Mouse (Mus musculus): ENCODE results near the gene Dbh. TPM values are rescaled to one million over a fixed set of nuclear protein-coding genes. Genes with fewer than 3 reads are reported as not detected.

Gene Dbh
- polyA plus RNA-seq, 1 experiment from 2014 or later: 2.4 TPM

DNA sequence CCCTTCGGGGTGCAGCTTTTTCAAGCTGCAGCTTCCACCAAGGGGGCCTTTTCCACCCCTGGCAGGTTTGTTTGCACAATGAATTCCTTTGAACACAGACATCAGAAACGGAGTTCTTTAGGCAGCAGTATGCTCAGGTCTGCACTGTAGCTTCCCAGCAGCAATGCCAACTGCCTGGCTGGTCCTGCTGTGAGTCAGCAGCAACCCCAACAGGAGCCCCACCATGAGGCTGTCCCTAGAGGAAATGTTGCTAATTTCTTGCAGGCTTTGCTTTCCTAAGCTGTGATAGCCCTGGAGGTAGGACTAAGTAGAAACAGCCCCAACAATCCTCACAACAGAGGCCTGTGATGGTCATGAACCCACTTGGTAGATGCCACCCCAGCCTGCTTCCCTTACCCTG lies 2.0 kb downstream of the Dbh start:
- WGBS: 7% methylated on average over 2 of the region's 2 CpGs
- Histone ChIP-seq H3K36me3 (no peaks in the 10 kb centered on the region), H3K4me3 (no peak overlapping the region), H3K4me2 (no peak overlapping the region), H3K27ac (peak overlapping the region; percentile 63), H3K27me3 (no peaks in the 10 kb centered on the region), H3K9me3 (no peaks in the 10 kb centered on the region), H3K9ac (no peak overlapping the region), H3K4me1 (peaks cover 15% of the 10 kb centered on the region)
- no peak for ATAC-seq (ENCODE audit: borderline replicate concordance, extremely low read depth, low FRiP score, low TSS enrichment)

DNA sequence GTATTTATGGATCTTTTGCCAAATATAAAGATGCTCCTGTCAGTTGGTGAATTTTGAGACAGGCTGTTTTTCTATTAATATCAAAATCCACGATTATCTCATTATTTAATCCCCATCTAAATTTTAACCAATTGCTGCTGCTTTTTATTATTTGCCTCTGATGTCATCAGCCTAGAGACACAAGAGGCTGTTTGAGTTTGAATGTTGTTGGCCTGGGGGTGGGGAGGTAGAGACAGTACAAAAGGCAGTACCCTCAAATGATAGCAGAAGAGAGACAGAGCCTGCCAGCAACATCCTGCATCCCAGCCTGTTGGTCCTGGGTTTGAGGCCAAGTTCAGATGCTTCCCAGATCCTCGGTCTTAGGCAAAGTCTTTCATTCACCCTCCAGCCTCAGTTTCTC lies 9.2 kb downstream of the Dbh start:
- ATAC-seq (ENCODE audit: borderline replicate concordance, extremely low read depth, low FRiP score, low TSS enrichment): no peak
- WGBS: 65% methylated on average over 2 of the region's 2 CpGs

DNA sequence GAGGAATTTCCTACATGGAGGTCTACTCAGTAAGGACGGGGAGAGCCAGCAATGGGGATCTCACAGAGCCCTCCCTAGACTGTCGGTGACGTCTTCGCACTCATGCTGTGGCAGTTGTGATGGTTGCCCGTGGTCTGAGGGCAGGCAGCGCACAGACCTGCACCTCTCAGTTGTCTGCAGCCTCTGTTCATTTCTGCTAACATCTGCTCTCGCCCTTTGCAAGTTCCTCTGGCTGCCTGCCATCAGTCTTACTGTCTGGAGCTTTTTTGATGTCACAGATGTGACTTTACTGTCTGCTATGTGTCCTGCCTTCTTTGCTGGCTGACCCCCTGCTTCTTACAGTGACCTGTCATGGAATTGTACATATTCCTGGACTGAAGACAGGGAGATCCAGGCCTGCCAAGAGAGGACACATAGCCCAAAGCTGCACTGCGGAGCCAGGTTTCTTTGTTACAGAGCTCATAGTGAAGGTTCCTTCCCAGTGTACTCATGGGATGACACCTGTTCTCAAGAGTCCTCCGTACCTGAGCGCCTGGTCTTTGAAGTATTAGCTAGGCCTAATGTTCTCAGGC lies 10.7 kb downstream of the Dbh start:
- 0 out of 2 replicates have a peak, but pooled peaks cover 6% of the 10 kb centered on the region for H3K27me3 ChIP-seq
- H3K4me2 ChIP-seq: no peak overlapping the region
- ATAC-seq (ENCODE audit: borderline replicate concordance, extremely low read depth, low FRiP score, low TSS enrichment): peak; percentile 11; the same call in 1 of the 2 replicates
- no peak overlapping the region for H3K4me3 ChIP-seq
- no peak overlapping the region for H3K9ac ChIP-seq
- 50% methylated on average over 10 of the region's 10 CpGs for WGBS
- H3K4me1 ChIP-seq: peaks cover 9% of the 10 kb centered on the region
- no peak overlapping the region for H3K27ac ChIP-seq
- no peaks in the 10 kb centered on the region for H3K36me3 ChIP-seq
- no peaks in the 10 kb centered on the region for H3K9me3 ChIP-seq

More for the DNA sequence above, 9.2 kb downstream of the Dbh start:
- H3K27me3 ChIP-seq: 0 out of 2 replicates have a peak, but pooled peaks cover 6% of the 10 kb centered on the region
- peaks cover 7% of the 10 kb centered on the region for H3K4me1 ChIP-seq
- H3K4me3 ChIP-seq: no peak overlapping the region
- no peaks in the 10 kb centered on the region for H3K9me3 ChIP-seq
- no peak overlapping the region for H3K9ac ChIP-seq
- no peaks in the 10 kb centered on the region for H3K36me3 ChIP-seq
- H3K27ac ChIP-seq: no peak overlapping the region
- H3K4me2 ChIP-seq: no peak overlapping the region

DNA sequence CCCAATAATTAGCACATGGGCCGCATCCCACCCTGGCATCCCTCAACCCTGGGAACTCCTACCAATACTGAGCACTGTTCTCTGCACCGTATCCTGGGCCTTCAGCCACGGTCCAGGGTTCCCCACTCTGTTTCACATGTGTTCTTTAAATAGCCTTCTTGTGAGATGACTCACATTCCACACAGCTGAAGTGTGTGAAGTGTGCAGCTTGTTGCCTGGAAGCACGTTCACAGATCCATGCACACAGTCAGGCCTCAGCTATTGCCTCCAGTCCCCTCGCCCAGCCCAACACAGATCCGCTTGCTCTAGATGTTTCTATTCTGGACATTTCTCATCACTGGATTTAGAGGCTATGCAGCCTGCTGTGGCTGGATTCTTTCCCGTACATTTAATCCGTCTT lies 14.1 kb downstream of the Dbh start:
- no peak overlapping the region for H3K27ac ChIP-seq
- WGBS: 55% methylated on average over 8 of the region's 8 CpGs
- no peak for ATAC-seq (ENCODE audit: borderline replicate concordance, extremely low read depth, low FRiP score, low TSS enrichment)
- H3K4me3 ChIP-seq: no peak overlapping the region
- H3K4me2 ChIP-seq: no peak overlapping the region
- no peaks in the 10 kb centered on the region for H3K9me3 ChIP-seq
- no peaks in the 10 kb centered on the region for H3K36me3 ChIP-seq
- no peak overlapping the region for H3K9ac ChIP-seq
- H3K4me1 ChIP-seq: peaks cover 32% of the 10 kb centered on the region
- 0 out of 2 replicates have a peak, but pooled peaks cover 6% of the 10 kb centered on the region for H3K27me3 ChIP-seq

DNA sequence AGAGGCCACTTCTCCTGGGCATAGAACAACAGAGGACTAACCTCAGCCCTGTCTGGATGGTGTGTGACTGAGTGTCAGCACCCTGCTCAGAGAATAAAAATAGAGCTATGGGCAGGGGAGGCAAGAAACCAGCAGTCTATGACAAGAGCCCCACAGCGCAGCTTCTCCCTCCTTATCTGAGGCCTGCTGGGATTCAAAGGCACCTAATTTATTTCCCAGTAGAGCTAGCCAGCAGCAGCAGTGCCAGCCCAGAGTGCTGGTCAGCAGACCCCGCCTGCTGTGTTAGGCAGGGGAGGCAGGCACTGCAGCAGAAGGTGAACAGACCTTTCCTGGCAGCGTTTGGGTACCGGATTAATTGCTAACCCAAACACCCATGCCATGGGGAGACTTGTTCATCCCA lies 16.9 kb downstream of the Dbh start:
- no peaks in the 10 kb centered on the region for H3K9me3 ChIP-seq
- no peaks in the 10 kb centered on the region for H3K36me3 ChIP-seq
- peak overlapping the region; percentile 16; the same call in 1 of the 2 replicates for H3K27ac ChIP-seq
- no peak overlapping the region for H3K9ac ChIP-seq
- H3K4me2 ChIP-seq: no peak overlapping the region
- H3K27me3 ChIP-seq: 0 out of 2 replicates have a peak, but pooled peaks cover 6% of the 10 kb centered on the region
- peak; percentile 64; the same call in 1 of the 2 replicates for ATAC-seq (ENCODE audit: borderline replicate concordance, extremely low read depth, low FRiP score, low TSS enrichment)
- 29% methylated on average over 4 of the region's 4 CpGs for WGBS
- peaks cover 32% of the 10 kb centered on the region for H3K4me1 ChIP-seq
- no peak overlapping the region for H3K4me3 ChIP-seq

DNA sequence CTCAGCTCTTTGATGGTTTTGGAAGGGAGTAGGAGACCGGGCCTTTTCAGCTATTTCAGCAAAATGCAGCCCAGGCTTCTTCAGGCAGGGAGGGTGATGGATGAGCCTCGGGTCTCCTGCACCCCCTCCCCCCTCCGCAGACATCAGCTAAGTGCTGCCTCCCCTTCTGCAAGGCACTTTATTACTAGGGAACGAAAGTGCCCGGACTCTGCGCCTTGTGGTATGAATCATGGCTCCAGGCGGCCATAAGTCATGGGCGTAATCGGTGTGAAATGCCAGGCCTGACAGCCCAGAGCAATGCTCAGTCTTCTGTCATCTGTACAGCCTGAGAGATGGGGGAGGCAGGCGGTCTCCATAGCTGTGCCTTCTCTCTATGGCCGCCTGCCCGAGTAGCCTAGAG lies 18.7 kb downstream of the Dbh start:
- peaks cover 30% of the 10 kb centered on the region for H3K4me1 ChIP-seq
- H3K4me3 ChIP-seq: no peak overlapping the region
- H3K36me3 ChIP-seq: no peaks in the 10 kb centered on the region
- 0 out of 2 replicates have a peak, but pooled peaks cover 4% of the 10 kb centered on the region for H3K27me3 ChIP-seq
- WGBS: 35% methylated on average over 12 of the region's 12 CpGs
- H3K9ac ChIP-seq: no peak overlapping the region
- no peaks in the 10 kb centered on the region for H3K9me3 ChIP-seq
- ATAC-seq (ENCODE audit: borderline replicate concordance, extremely low read depth, low FRiP score, low TSS enrichment): peak; percentile 50
- H3K27ac ChIP-seq: no peak overlapping the region
- no peak overlapping the region for H3K4me2 ChIP-seq

DNA sequence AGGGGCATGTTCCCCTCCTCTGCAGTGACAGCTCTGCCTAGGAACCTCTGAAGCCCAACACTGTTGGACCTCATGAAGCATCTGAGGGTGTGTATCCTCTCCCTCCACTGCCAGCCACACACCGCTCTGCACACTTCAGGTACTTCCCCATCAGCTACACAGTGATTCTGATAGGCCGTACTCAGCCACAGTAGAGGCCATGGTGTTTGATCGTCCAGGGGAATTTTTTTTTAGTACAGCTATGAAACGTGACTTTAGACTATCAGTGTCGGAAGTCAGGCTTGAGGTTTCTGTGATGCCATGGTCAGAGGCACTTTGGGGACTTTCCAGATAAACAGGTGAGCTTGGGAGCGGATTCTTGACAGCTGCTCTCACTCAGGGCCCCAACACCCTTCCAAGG lies 22.5 kb downstream of the Dbh start:
- Histone ChIP-seq H3K9me3 (no peaks in the 10 kb centered on the region), H3K27ac (no peak overlapping the region), H3K4me2 (no peak overlapping the region), H3K36me3 (no peaks in the 10 kb centered on the region), H3K27me3 (no peaks in the 10 kb centered on the region), H3K4me1 (peaks cover 9% of the 10 kb centered on the region; the same call in 1 of the 2 replicates), H3K9ac (no peak overlapping the region), H3K4me3 (no peak overlapping the region)
- 63% methylated on average over 6 of the region's 6 CpGs for WGBS
- no peak for ATAC-seq (ENCODE audit: borderline replicate concordance, extremely low read depth, low FRiP score, low TSS enrichment)

DNA sequence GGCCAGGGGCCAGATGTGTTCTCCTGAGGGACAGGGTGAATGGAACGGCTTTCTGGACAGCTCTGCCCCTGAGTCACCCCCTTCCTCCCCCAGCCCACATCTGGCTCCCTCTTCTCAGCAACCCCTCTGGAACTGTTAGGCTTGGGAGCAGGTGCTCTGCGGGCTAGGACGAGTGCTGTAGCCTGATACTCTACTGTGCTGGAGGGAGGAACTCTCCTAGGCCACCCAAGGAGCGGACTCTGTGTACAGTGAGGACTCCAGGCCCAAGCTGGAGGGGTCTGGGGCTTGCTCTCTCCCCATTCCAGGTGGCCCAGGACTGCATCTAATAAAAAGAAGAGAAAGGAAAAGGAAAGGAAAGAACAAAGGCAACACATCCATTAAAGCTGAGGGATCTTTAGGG lies 25.0 kb downstream of the Dbh start:
- no peak for ATAC-seq (ENCODE audit: borderline replicate concordance, extremely low read depth, low FRiP score, low TSS enrichment)
- H3K4me3 ChIP-seq: no peak overlapping the region
- no peaks in the 10 kb centered on the region for H3K27me3 ChIP-seq
- no peaks in the 10 kb centered on the region for H3K4me1 ChIP-seq
- H3K9ac ChIP-seq: no peak overlapping the region
- no peak overlapping the region for H3K27ac ChIP-seq
- no peaks in the 10 kb centered on the region for H3K9me3 ChIP-seq
- WGBS: 45% methylated on average over 4 of the region's 4 CpGs
- no peak overlapping the region for H3K4me2 ChIP-seq
- 0 out of 2 replicates have a peak, but pooled peaks cover 3% of the 10 kb centered on the region for H3K36me3 ChIP-seq

DNA sequence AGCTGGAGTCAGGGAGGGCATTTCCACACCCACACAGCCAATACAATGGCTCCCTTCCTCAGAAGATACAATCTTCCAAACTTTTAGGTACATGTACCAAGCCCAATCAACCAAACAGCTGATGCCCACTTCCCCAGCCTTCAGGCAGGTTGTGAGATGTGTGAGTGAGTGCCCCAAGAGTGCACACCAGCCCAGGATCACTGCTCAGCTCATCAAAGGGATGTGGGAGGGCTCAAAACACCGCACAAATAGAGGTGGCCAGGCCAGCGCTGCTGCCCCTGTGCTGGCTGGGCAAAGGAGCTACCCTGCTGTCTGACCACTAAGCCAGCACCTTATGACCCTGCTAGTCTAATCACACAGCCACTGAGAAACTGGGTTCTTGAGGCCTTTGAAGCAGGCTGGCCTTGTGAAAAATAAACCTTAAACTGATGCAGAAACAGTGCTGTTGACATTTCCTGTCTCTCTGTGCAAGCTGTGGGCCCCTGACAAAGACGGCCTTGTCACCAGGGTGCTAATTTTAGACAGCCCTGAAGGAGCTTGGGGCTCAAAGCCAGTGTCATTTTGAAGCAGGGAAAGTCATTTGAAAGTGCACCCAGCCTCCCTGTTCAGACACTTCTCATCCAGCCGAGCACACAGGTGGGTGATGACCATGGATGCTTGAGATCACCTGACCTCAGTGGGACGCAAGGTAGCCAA lies 33.7 kb downstream of the Dbh start:
- Histone ChIP-seq H3K27ac (peak overlapping the region; percentile 51), H3K36me3 (0 out of 2 replicates have a peak, but pooled peaks cover 3% of the 10 kb centered on the region), H3K27me3 (no peaks in the 10 kb centered on the region), H3K9ac (no peak overlapping the region), H3K9me3 (no peaks in the 10 kb centered on the region), H3K4me2 (no peak overlapping the region), H3K4me1 (peaks cover 15% of the 10 kb centered on the region), H3K4me3 (no peak overlapping the region)
- no peak for ATAC-seq (ENCODE audit: borderline replicate concordance, extremely low read depth, low FRiP score, low TSS enrichment)
- WGBS: 31% methylated on average over 5 of the region's 5 CpGs

DNA sequence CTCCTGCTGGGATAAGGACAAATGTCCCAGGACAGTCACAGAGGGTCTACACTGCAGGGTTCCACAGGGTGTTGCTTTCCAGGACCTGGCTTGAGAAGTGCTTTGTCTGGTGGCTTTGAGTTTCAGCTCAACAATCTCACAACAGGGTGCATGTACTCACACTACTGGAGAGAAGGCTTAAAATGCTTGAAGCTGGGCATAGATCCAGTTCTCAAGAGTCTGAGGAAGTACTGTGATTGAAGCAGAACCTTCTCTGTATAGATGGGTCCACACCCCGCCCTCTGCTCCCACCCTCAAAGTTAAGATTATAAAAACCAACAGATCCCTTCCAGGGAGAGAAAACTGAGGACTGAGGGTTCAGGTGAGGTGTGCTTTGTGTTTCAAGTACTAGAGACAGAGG lies 35.6 kb downstream of the Dbh start:
- Histone ChIP-seq H3K4me2 (no peak overlapping the region), H3K4me1 (peaks cover 19% of the 10 kb centered on the region), H3K9ac (no peak overlapping the region), H3K9me3 (no peaks in the 10 kb centered on the region), H3K27me3 (no peaks in the 10 kb centered on the region), H3K36me3 (no peaks in the 10 kb centered on the region), H3K4me3 (no peak overlapping the region), H3K27ac (peak overlapping the region; percentile 82)
- WGBS: 55% methylated on average over 1 of the region's 1 CpGs
- peak; percentile 68 for ATAC-seq (ENCODE audit: borderline replicate concordance, extremely low read depth, low FRiP score, low TSS enrichment)

DNA sequence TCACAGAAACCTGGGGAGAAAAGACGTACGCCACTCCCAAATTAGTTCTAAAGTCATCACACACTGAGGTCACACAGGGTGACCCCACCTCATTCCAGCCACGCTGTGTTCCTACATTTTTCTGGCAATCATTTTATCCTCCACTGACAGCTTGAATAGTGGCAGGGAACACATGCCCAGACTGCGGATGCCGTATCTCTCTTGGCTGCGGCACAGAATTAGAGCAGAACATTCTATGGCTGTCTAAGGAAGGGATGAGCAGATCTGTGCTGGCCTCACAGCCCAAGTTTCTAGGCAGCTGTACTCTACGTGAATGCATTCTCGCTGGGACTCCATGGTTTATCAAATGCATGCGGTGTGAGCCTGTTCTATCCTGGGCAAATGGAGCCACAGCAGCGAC lies 40.6 kb downstream of the Dbh start:
- H3K27me3 ChIP-seq: no peaks in the 10 kb centered on the region
- ATAC-seq (ENCODE audit: borderline replicate concordance, extremely low read depth, low FRiP score, low TSS enrichment): peak; percentile 24; the same call in 1 of the 2 replicates
- no peaks in the 10 kb centered on the region for H3K9me3 ChIP-seq
- 51% methylated on average over 10 of the region's 10 CpGs for WGBS
- peaks cover 41% of the 10 kb centered on the region for H3K4me1 ChIP-seq
- no peak overlapping the region for H3K4me2 ChIP-seq
- H3K36me3 ChIP-seq: no peaks in the 10 kb centered on the region
- no peak overlapping the region for H3K9ac ChIP-seq
- no peak overlapping the region for H3K4me3 ChIP-seq
- H3K27ac ChIP-seq: peak overlapping the region; percentile 87

DNA sequence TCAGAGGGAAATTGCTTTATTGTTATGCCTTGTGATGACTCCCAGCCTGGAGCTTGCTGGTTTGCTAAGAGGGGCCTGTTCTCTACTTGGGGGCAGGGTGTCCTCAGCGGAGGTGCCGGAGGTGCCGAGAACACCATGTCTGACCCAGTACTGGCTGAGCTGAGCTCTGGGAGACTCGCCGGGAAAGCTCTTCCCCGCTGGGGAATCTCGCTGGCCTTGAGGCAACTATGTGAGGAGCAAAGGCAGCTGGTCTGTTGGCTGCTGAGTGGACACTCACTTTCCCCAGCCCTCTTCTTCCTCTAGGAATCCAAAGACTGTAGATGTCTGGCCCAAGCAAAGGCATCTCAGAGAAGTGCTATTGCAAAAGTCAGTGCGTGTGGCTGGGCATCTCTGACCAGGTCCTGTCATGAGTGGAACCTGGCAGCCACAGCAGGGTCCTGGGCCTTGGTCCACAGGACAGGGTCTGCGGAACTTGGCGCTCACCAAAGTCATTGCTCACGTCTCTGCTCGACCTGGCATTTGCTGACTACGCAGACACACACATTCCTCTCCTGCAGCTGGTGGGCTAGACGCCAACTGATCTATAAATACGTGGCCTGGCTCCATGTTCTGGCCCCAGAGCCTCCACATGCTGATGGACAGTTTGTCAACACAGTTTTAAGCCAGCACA lies 41.2 kb downstream of the Dbh start:
- peak overlapping the region; percentile 87 for H3K27ac ChIP-seq
- H3K4me3 ChIP-seq: no peak overlapping the region
- H3K4me2 ChIP-seq: no peak overlapping the region
- peak; percentile 61 for ATAC-seq (ENCODE audit: borderline replicate concordance, extremely low read depth, low FRiP score, low TSS enrichment)
- H3K4me1 ChIP-seq: peaks cover 41% of the 10 kb centered on the region
- H3K9ac ChIP-seq: no peak overlapping the region
- no peaks in the 10 kb centered on the region for H3K36me3 ChIP-seq
- H3K9me3 ChIP-seq: no peaks in the 10 kb centered on the region
- WGBS: 38% methylated on average over 15 of the region's 15 CpGs
- H3K27me3 ChIP-seq: no peaks in the 10 kb centered on the region
